Mouse (Mus musculus): ENCODE data around the gene Gm5617. TPM values are rescaled to one million over a fixed set of nuclear protein-coding genes. Genes with fewer than 3 reads are reported as not detected.
"Not testable (repeated sequence)": the region's sequence is repeated elsewhere in the genome, so short reads cannot be mapped to it uniquely, and the experiment has no call there.

The Gm5617 gene
- polyA plus RNA-seq, 1 experiment from 2014 or later: 37.9 TPM

DNA sequence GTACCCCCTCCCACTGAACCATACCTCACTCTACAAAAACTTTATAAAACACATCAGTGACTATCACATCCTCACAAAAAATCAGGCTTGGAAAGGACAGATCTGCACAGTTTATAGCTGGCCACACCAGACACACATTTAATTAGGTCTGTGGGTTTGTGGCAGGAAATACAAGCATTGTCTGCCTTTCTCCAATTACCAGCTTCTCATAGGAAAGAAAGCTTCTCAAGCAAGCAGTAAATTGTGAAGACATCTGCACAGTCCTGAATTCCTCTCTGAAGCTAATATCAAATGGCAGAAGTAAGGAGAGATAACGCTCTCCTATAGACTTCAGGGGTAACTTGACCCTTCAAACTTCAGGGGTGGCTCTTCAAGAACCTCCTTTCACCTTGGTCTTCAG is 41.2 kb downstream of the Gm5617 start:
- no peak overlapping the region for H3K9ac ChIP-seq (ENCODE audit: low read depth, low read length)
- H3K27me3 ChIP-seq (replicated peaks; ENCODE audit: control insufficient read depth, insufficient read depth, low read length): no peaks in the 10 kb centered on the region
- 29% methylated on average over 1 of the region's 1 CpGs for WGBS
- H3K4me2 ChIP-seq (ENCODE audit: low read depth, low read length): no peak overlapping the region
- H3K36me3 ChIP-seq (ENCODE audit: control insufficient read depth, insufficient read depth, low read length): no peaks in the 10 kb centered on the region
- ATAC-seq (ENCODE audit: low read depth): no peak
- no peak overlapping the region for H3K4me3 ChIP-seq (ENCODE audit: low read depth, low read length)
- H3K4me1 ChIP-seq (ENCODE audit: control insufficient read depth, insufficient read depth, low read length): peaks cover 11% of the 10 kb centered on the region
- H3K9me3 ChIP-seq (ENCODE audit: control insufficient read depth, low read length): peaks cover 3% of the 10 kb centered on the region; the same call in 1 of the 2 replicates
- no peak overlapping the region for H3K27ac ChIP-seq (replicated peaks; ENCODE audit: low read depth, low read length)
- peak; percentile 17 for DNase-seq (ENCODE audit: low spot score)

DNA sequence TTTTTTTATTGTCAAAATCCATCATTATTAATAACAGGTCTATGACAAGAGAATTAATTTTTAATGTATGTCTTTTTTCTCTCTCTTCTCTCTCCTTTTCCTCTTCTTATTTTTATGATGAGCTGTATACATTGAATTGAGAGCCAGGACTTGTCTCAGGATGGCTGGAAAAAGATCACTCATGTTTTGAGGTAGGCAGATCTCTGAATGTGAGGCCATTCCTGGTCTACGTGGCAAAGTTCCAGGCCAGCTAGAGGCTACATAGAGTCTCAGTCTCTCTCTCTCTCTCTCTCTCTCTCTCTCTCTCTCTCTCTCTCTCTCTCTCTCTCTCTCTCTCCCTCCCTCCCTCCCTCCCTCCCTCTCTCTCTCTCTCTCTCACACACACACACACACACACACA is 42.4 kb downstream of the Gm5617 start:
- peak; percentile 39 for DNase-seq (ENCODE audit: low spot score)
- not testable (repeated sequence) for H3K27ac ChIP-seq (replicated peaks; ENCODE audit: low read depth, low read length); H3K27me3 ChIP-seq (replicated peaks; ENCODE audit: control insufficient read depth, insufficient read depth, low read length); H3K9ac ChIP-seq (ENCODE audit: low read depth, low read length); H3K4me3 ChIP-seq (ENCODE audit: low read depth, low read length); H3K36me3 ChIP-seq (ENCODE audit: control insufficient read depth, insufficient read depth, low read length); ATAC-seq (ENCODE audit: low read depth); H3K4me2 ChIP-seq (ENCODE audit: low read depth, low read length)
- Histone ChIP-seq H3K4me1 (ENCODE audit: control insufficient read depth, insufficient read depth, low read length) (peaks cover 11% of the 10 kb centered on the region), H3K9me3 (ENCODE audit: control insufficient read depth, low read length) (peaks cover 15% of the 10 kb centered on the region; the same call in 1 of the 2 replicates)
- WGBS: 33% methylated on average over 1 of the region's 1 CpGs

DNA sequence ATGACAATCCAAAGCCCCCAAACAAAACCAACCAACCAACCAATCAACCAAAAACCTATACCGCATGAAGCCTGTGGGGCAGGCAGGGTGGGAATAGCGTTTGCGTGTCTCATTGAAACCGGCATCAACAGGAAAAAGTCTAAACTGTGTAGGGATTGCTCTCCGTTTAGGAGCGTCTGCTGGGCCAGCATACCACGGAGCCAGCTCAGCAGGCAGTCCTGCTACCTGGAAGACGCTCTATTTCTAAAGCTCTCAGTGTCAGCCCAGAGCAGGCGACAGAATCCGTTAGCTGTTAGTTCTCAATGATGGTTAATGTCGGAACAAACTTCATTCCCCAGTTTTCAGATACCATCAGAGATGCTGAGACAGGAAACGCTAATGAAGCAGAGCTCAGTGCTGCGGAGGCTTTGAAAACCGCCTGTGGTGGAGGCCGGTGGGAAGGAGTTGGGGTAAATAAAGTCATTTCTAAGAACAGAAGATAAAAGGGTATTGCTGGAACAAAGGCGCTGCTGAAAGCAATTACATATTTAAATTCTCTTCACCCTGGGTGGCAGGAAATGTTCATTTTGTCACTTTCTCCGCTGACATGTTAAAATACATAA is 42.9 kb downstream of the Gm5617 start:
- Histone ChIP-seq H3K27ac (replicated peaks; ENCODE audit: low read depth, low read length) (0 out of 2 replicates have a peak overlapping the region, but pooled peaks have one; percentile 15), H3K36me3 (ENCODE audit: control insufficient read depth, insufficient read depth, low read length) (no peaks in the 10 kb centered on the region), H3K27me3 (replicated peaks; ENCODE audit: control insufficient read depth, insufficient read depth, low read length) (no peaks in the 10 kb centered on the region), H3K9ac (ENCODE audit: low read depth, low read length) (peak overlapping the region; percentile 42; the same call in 1 of the 2 replicates), H3K9me3 (ENCODE audit: control insufficient read depth, low read length) (peaks cover 18% of the 10 kb centered on the region; the same call in 1 of the 2 replicates), H3K4me2 (ENCODE audit: low read depth, low read length) (peak overlapping the region; percentile 54), H3K4me3 (ENCODE audit: low read depth, low read length) (peak overlapping the region; percentile 23), H3K4me1 (ENCODE audit: control insufficient read depth, insufficient read depth, low read length) (peaks cover 11% of the 10 kb centered on the region)
- 2% methylated on average over 17 of the region's 17 CpGs for WGBS
- DNase-seq (ENCODE audit: low spot score) (peak; percentile 16), ATAC-seq (ENCODE audit: low read depth) (peak; percentile 53; the same call in 1 of the 2 replicates)

DNA sequence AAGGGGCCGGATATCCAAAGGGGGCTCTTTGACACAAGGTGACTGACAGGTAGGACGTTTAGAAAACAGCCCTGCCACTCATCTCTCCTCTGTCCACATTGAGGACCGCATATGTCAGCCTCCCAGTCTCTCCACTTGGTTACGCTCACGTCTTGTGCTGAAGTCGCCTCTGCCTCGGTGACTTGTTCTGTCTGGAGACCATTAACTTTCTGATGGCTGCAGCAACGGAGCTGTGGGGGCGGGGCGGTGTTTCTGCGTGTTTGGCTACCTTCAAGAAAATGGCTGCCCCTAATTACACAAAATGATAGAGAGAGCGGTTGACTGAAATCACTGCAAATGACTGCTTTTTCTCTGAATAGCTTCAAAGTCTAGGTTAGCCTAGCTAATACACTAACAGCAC is 43.4 kb downstream of the Gm5617 start:
- Histone ChIP-seq H3K4me2 (ENCODE audit: low read depth, low read length) (peak overlapping the region; percentile 54), H3K36me3 (ENCODE audit: control insufficient read depth, insufficient read depth, low read length) (no peaks in the 10 kb centered on the region), H3K4me3 (ENCODE audit: low read depth, low read length) (peak overlapping the region; percentile 23), H3K9ac (ENCODE audit: low read depth, low read length) (no peak overlapping the region; the same call in 1 of the 2 replicates), H3K9me3 (ENCODE audit: control insufficient read depth, low read length) (peaks cover 22% of the 10 kb centered on the region; the same call in 1 of the 2 replicates), H3K4me1 (ENCODE audit: control insufficient read depth, insufficient read depth, low read length) (peaks cover 11% of the 10 kb centered on the region), H3K27ac (replicated peaks; ENCODE audit: low read depth, low read length) (0 out of 2 replicates have a peak overlapping the region, but pooled peaks have one; percentile 15), H3K27me3 (replicated peaks; ENCODE audit: control insufficient read depth, insufficient read depth, low read length) (no peaks in the 10 kb centered on the region)
- 9% methylated on average over 12 of the region's 12 CpGs for WGBS
- ATAC-seq (ENCODE audit: low read depth) (no peak), DNase-seq (ENCODE audit: low spot score) (peak; percentile 43)

Small RNAs within 50 kb of the gene (microRNA-seq; reads per million reads assigned to microRNA genes)
- gene Gm23653 (ENCODE audit: borderline number of aligned reads): not detected

Other genes with a start within 250 kb of the Gm5617 start
- 1.0 and 1.6 TPM in 2 replicates for gene Nxpe2, start 142.0 kb upstream of the Gm5617 start, polyA plus RNA-seq (2014; fragmentation: Nextera tagmentation; extraction: Ambion mirVana)
- gene Rexo2, start 14.8 kb upstream of the Gm5617 start, polyA plus RNA-seq (2014; fragmentation: Nextera tagmentation; extraction: Ambion mirVana): 110 and 114 TPM in 2 replicates
- 107 and 109 TPM in 2 replicates for gene Rbm7, start 143 bp upstream of the Gm5617 start, polyA plus RNA-seq (2014; fragmentation: Nextera tagmentation; extraction: Ambion mirVana)
- 12.8 and 18.0 TPM in 2 replicates for gene Nnmt, start 109.7 kb downstream of the Gm5617 start, polyA plus RNA-seq (2014; fragmentation: Nextera tagmentation; extraction: Ambion mirVana)

Measured in embryonic facial prominence, embryonic 14.5 days (tissue).